Mouse (Mus musculus) bone marrow, adult 2 months (tissue): ENCODE measurements at regions not wholly inside any gene's neighbourhood (a gene's known extent, or its start where the extent isn't known, plus 50 kb on each side); places are given as distances from the start of the nearest gene placed in this dataset.

ENCODE experiments used
- CTCF ChIP-seq: fragments of 200-500 bp; IDR thresholded peaks from 2 replicates; pipeline ENCODE4 v1.5.1; 2011; ENCODE audit warnings: low read length, control low read depth; ENCODE audit not compliant: control insufficient read depth, insufficient read depth
- POLR2A ChIP-seq: fragments of 200-500 bp; IDR thresholded peaks from 2 replicates; pipeline ENCODE4 v1.6.1; 2011; ENCODE audit warnings: low read depth, mild to moderate bottlenecking, control low read depth, low read length, borderline replicate concordance; ENCODE audit not compliant: control insufficient read depth

DNA sequence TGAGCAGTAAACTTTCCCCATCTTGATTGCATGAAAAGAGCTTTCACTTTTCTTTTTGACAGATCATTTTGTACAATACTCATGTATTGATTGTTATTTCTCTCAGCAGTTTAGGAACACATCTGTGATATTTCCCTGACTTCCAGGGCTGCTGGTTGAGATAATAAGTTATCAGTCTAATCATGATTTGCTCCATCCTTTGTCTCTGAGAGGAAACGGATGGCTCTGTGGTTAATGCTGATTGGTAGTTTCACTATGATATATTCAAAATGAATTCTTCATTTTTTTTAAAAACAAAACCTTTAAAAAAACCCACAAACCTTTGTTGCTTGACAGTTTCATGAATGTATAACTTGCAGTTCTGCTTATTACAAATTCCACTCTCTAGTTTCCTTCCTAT is 160.8 kb downstream of the Pdgfra start:
- TF ChIP-seq CTCF (no peak), POLR2A (no peak)
